Mouse (Mus musculus) kidney, embryonic 16.5 days (tissue): Measurements from ENCODE around the gene Sema7a. TPM values are rescaled to one million over a fixed set of nuclear protein-coding genes. Genes with fewer than 3 reads are reported as not detected.

Experiments
- ATAC-seq: fragments of 200-750 bp; cut with Nextera tagmentation; 2 replicates; pipeline ENCODE4 v1.8.0; 2017; ENCODE audit warnings: moderate TSS enrichment; ENCODE audit not compliant: low FRiP score, low TSS enrichment
- H3K27ac ChIP-seq: fragments of 300-500 bp; sonication (generic); 2 replicates; pipeline ENCODE4 v1.5.1; 2014; ENCODE audit warnings: low read length
- H3K27me3 ChIP-seq: fragments of 300-500 bp; sonication (generic); 2 replicates; pipeline ENCODE4 v1.6.1; 2014; ENCODE audit warnings: low read length, control low read depth, mixed read lengths; ENCODE audit not compliant: insufficient read depth
- H3K36me3 ChIP-seq: fragments of 300-500 bp; sonication (generic); 2 replicates; pipeline ENCODE4 v1.6.1; 2014; ENCODE audit warnings: low read length, control low read depth, mixed read lengths; ENCODE audit not compliant: insufficient read depth
- H3K4me1 ChIP-seq: fragments of 300-500 bp; sonication (generic); 2 replicates; pipeline ENCODE4 v1.6.1; 2014; ENCODE audit warnings: low read length, control low read depth, mixed read lengths; ENCODE audit not compliant: insufficient read depth
- H3K4me2 ChIP-seq: fragments of 300-500 bp; sonication (generic); replicated peaks from 2 replicates; pipeline ENCODE4 v1.6.1; 2014; ENCODE audit warnings: low read depth, low read length
- H3K4me3 ChIP-seq: fragments of 300-500 bp; sonication (generic); 2 replicates; pipeline ENCODE4 v1.5.1; 2014; ENCODE audit warnings: mild to moderate bottlenecking, low read length
- H3K9ac ChIP-seq: fragments of 300-500 bp; sonication (generic); replicated peaks from 2 replicates; pipeline ENCODE4 v1.6.1; 2014; ENCODE audit warnings: low read length
- H3K9me3 ChIP-seq: fragments of 300-500 bp; sonication (generic); 2 replicates; pipeline ENCODE4 v1.6.1; 2016; ENCODE audit warnings: low read length, control low read depth
- WGBS: fragments of 180-500 bp; shearing (Covaris S2); extraction: QIAGEN DNeasy Blood & Tissue Kit; methylation state at CpG from one replicate; pipeline ENCODE4 v1.1.7; 2014; 5-methylcytosine and 5-hydroxymethylcytosine counted together
- polyA plus RNA-seq: library from polyadenylated mRNA; unstranded; fragments of >200 nt; fragmentation: Nextera tagmentation; extraction: Ambion mirVana; gene quantifications from 2 replicates; pipeline ENCODE4 v1.2.1, GENCODE M21; 2015

Sema7a gene
- polyA plus RNA-seq, 1 experiment from 2014 or later = 0.56 TPM

GRCm38 (mm10) chr9:57948333-57948931 is 8.5 kb downstream of the Sema7a start:
- H3K4me1 ChIP-seq = peaks cover 9% of the 10 kb centered on the region; the same call in 1 of the 2 replicates
- no peak overlapping the region for H3K4me3 ChIP-seq
- WGBS = 79% methylated on average over 7 of the region's 7 CpGs
- H3K9me3 ChIP-seq = no peaks in the 10 kb centered on the region
- H3K36me3 ChIP-seq = no peaks in the 10 kb centered on the region
- H3K27me3 ChIP-seq = no peaks in the 10 kb centered on the region; the same call in 1 of the 2 replicates
- H3K9ac ChIP-seq = no peak overlapping the region
- no peak overlapping the region for H3K27ac ChIP-seq
- ATAC-seq = no peak
- H3K4me2 ChIP-seq = no peak overlapping the region

- no peaks in the 10 kb centered on the region for H3K36me3 ChIP-seq
- H3K27me3 ChIP-seq = no peaks in the 10 kb centered on the region; the same call in 1 of the 2 replicates
- no peak overlapping the region for H3K4me3 ChIP-seq
- no peak for ATAC-seq
- WGBS = 81% methylated on average over 8 of the region's 8 CpGs
- H3K9ac ChIP-seq = no peak overlapping the region
- H3K9me3 ChIP-seq = no peaks in the 10 kb centered on the region
- H3K4me2 ChIP-seq = no peak overlapping the region
- peaks cover 13% of the 10 kb centered on the region; the same call in 1 of the 2 replicates for H3K4me1 ChIP-seq
- no peak overlapping the region for H3K27ac ChIP-seq
These were observed 9.3 kb downstream of the Sema7a start for GRCm38 (mm10) chr9:57949102-57949704.

GRCm38 (mm10) chr9:57949879-57950278 is 10.0 kb downstream of the Sema7a start:
- Histone ChIP-seq H3K27me3 (no peaks in the 10 kb centered on the region; the same call in 1 of the 2 replicates), H3K4me2 (no peak overlapping the region), H3K4me1 (peaks cover 11% of the 10 kb centered on the region; the same call in 1 of the 2 replicates), H3K9me3 (no peaks in the 10 kb centered on the region), H3K27ac (no peak overlapping the region), H3K4me3 (no peak overlapping the region), H3K9ac (no peak overlapping the region), H3K36me3 (no peaks in the 10 kb centered on the region)
- ATAC-seq = no peak
- 49% methylated on average over 8 of the region's 8 CpGs for WGBS

DNA sequence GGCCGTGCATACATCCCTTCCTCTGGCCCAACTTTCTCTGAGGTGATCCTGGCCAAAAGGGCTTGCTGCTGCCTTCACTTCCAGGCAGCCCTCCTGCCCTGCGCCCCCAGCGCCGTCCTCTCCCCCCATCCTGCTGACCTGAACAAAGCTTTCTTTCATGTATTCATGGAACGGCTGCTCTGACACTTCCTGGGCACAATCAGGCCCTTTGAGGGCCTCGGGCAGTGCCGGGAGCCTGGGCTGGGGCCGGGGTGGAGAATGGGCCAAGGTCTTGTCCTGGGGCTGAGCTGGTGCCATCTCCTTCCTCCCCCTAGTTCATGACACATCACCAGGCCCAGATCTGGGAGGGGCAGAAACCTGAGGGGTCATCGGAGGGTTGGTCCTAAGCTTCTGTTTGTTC is 10.6 kb downstream of the Sema7a start:
- Histone ChIP-seq H3K4me3 (no peak overlapping the region), H3K27ac (no peak overlapping the region), H3K4me2 (no peak overlapping the region), H3K9ac (no peak overlapping the region), H3K4me1 (peaks cover 10% of the 10 kb centered on the region; the same call in 1 of the 2 replicates), H3K9me3 (no peaks in the 10 kb centered on the region), H3K27me3 (no peaks in the 10 kb centered on the region), H3K36me3 (no peaks in the 10 kb centered on the region)
- 54% methylated on average over 9 of the region's 9 CpGs for WGBS
- no peak for ATAC-seq

DNA sequence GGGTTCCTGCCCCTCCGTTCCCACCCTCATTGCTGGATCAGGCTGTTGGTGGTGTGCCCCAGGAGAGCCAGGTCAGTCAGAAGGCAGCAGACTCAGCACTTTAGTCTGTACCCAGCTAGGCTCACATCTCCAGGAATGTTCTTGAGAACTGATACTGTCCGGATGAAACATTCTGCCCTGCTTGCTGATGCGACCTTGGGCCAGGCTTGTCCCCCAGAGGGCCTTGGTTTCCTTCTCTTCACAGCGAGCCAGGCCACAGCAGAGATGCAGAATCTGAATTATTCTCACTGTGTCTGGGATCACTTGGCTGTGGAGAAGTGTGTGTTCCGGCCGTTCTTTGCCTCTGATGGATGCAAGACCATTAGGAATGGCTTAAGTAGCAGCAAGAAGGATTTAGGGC is 12.1 kb downstream of the Sema7a start:
- Histone ChIP-seq H3K4me3 (no peak overlapping the region), H3K4me1 (peaks cover 10% of the 10 kb centered on the region; the same call in 1 of the 2 replicates), H3K4me2 (no peak overlapping the region), H3K27ac (no peak overlapping the region), H3K27me3 (no peaks in the 10 kb centered on the region), H3K9ac (no peak overlapping the region), H3K9me3 (no peaks in the 10 kb centered on the region), H3K36me3 (no peaks in the 10 kb centered on the region)
- ATAC-seq = no peak
- 61% methylated on average over 6 of the region's 6 CpGs for WGBS

- H3K9me3 ChIP-seq = no peaks in the 10 kb centered on the region
- no peak overlapping the region for H3K27ac ChIP-seq
- WGBS = 86% methylated on average over 12 of the region's 12 CpGs
These were observed 15.2 kb downstream of the Sema7a start for GRCm38 (mm10) chr9:57954962-57955744.

DNA sequence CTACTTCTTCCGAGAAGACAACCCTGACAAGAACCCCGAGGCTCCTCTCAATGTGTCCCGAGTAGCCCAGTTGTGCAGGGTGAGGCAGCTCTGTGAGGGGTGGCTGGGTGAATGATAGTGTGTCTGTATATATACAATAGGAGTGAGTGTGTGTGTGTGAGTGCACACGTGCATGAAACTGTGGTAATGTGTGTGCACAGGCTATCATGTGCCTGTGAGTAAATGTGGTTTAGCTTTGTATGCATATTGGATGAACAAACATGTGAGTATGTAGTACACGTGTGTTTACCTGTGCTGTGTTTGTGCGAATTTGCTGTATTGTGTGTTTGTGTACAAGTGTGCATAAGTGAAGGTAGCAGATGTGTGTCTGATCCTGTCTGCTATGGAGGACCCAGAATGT is 15.9 kb downstream of the Sema7a start:
- no peak for ATAC-seq
- no peak overlapping the region for H3K27ac ChIP-seq
- H3K4me3 ChIP-seq = no peak overlapping the region
- no peaks in the 10 kb centered on the region for H3K36me3 ChIP-seq
- H3K9me3 ChIP-seq = no peaks in the 10 kb centered on the region
- H3K9ac ChIP-seq = no peak overlapping the region
- H3K4me2 ChIP-seq = no peak overlapping the region
- H3K4me1 ChIP-seq = peaks cover 10% of the 10 kb centered on the region; the same call in 1 of the 2 replicates
- 83% methylated on average over 6 of the region's 6 CpGs for WGBS
- no peaks in the 10 kb centered on the region for H3K27me3 ChIP-seq

More at GRCm38 (mm10) chr9:57954962-57955744, 15.2 kb downstream of the Sema7a start:
- Histone ChIP-seq H3K4me2 (no peak overlapping the region), H3K9ac (no peak overlapping the region), H3K36me3 (no peaks in the 10 kb centered on the region), H3K4me3 (no peak overlapping the region), H3K4me1 (peaks cover 10% of the 10 kb centered on the region; the same call in 1 of the 2 replicates), H3K27me3 (no peaks in the 10 kb centered on the region)
- ATAC-seq = no peak

DNA sequence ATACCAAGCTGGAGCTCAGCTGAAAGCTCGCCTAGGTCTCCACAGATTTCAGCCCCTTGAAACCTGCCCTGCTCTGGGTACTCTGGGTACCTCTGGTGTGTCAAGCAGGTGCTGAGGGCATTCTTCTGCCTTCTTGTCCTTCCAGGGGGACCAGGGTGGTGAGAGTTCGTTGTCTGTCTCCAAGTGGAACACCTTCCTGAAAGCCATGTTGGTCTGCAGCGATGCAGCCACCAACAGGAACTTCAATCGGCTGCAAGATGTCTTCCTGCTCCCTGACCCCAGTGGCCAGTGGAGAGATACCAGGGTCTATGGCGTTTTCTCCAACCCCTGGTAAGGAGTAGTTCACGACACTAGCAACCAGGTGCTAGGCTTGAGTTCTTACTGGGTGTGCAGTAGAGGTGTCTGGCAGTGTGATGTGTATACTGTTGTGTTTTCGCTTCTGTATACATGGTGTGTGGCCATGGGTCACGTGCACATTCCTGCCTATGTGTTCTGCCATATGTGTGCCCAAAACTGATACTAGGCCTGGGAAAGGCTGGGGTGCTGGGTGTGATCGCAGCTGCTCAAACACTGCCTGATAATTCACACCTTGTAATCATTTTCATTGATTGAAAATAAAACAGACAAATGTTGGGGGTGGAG is 16.4 kb downstream of the Sema7a start:
- Histone ChIP-seq H3K4me3 (no peak overlapping the region), H3K4me1 (peaks cover 10% of the 10 kb centered on the region; the same call in 1 of the 2 replicates), H3K36me3 (no peaks in the 10 kb centered on the region), H3K4me2 (no peak overlapping the region), H3K9me3 (no peaks in the 10 kb centered on the region), H3K27me3 (no peaks in the 10 kb centered on the region), H3K27ac (no peak overlapping the region), H3K9ac (no peak overlapping the region)
- ATAC-seq = no peak
- WGBS = 85% methylated on average over 9 of the region's 9 CpGs

GRCm38 (mm10) chr9:57956838-57957236 is 16.9 kb downstream of the Sema7a start:
- Histone ChIP-seq H3K36me3 (no peaks in the 10 kb centered on the region), H3K4me1 (peaks cover 15% of the 10 kb centered on the region), H3K27ac (no peak overlapping the region), H3K27me3 (no peaks in the 10 kb centered on the region), H3K4me2 (no peak overlapping the region), H3K9me3 (no peaks in the 10 kb centered on the region), H3K9ac (no peak overlapping the region), H3K4me3 (no peak overlapping the region)
- ATAC-seq = no peak
- 64% methylated on average over 5 of the region's 5 CpGs for WGBS
